Mouse (Mus musculus) thymus, adult 2 months (tissue): ENCODE results near the gene Cnnm1.

ENCODE experiments used
- CTCF ChIP-seq: fragments of 200-500 bp; IDR thresholded peaks from 2 replicates; pipeline ENCODE4 v1.5.1; 2012; ENCODE audit warnings: mild to moderate bottlenecking, control low read depth, low read length, moderate library complexity, borderline replicate concordance; ENCODE audit not compliant: control insufficient read depth, poor library complexity, insufficient read depth; ENCODE audit errors: extremely low read depth
- POLR2A ChIP-seq: fragments of 200-500 bp; IDR thresholded peaks from 2 replicates; pipeline ENCODE4 v1.6.1; 2012; ENCODE audit warnings: mild to moderate bottlenecking, low read length, control low read depth, moderate library complexity; ENCODE audit not compliant: control insufficient read depth, poor library complexity, insufficient read depth; ENCODE audit errors: extremely low read depth

GRCm38 (mm10) chr19:43546337-43547117, 106.3 kb downstream of the Cnnm1 start:
- TF ChIP-seq CTCF (no peak), POLR2A (no peak)
